Mouse (Mus musculus): ENCODE results near the gene Mgat4d.

- TF ChIP-seq CTCF (IDR thresholded peaks at IDR 0.05; ENCODE audit: insufficient read depth, low read depth, low read length) (no peak), POLR2A (IDR thresholded peaks at IDR 0.05; ENCODE audit: insufficient read depth, low read depth, low read length) (no peak)
These were observed 15.4 kb upstream of the Mgat4d start for GRCm38 (mm10) chr8:83332864-83333263.
